Mouse (Mus musculus) thymus, adult 2 months (tissue): ENCODE data around the gene Gm14698. TPM values are rescaled to one million over a fixed set of nuclear protein-coding genes. Genes with fewer than 3 reads are reported as not detected.
"Not testable (repeated sequence)": the region's sequence is repeated elsewhere in the genome, so short reads cannot be mapped to it uniquely, and the experiment has no call there.

Source experiments
- DNase-seq: peaks from one replicate; pipeline ENCODE4 v3.0.0; 2021
- H3K27ac ChIP-seq: fragments of 200-500 bp; 2 replicates; pipeline ENCODE4 v1.5.1; 2012; ENCODE audit warnings: low read length, control low read depth; ENCODE audit not compliant: control insufficient read depth, insufficient read depth
- H3K27me3 ChIP-seq: fragments of 200-500 bp; 2 replicates; pipeline ENCODE4 v1.6.1; 2012; ENCODE audit warnings: mild to moderate bottlenecking, low read length, moderate library complexity, mixed read lengths; ENCODE audit not compliant: control insufficient read depth, insufficient read depth
- H3K36me3 ChIP-seq: fragments of 200-500 bp; 2 replicates; pipeline ENCODE4 v1.6.1; 2012; ENCODE audit warnings: mild to moderate bottlenecking, low read length, moderate library complexity; ENCODE audit not compliant: control insufficient read depth, insufficient read depth
- H3K4me1 ChIP-seq: fragments of 200-500 bp; replicated peaks from 2 replicates; pipeline ENCODE4 v1.6.1; 2012; ENCODE audit warnings: low read length; ENCODE audit not compliant: control insufficient read depth, insufficient read depth
- H3K4me3 ChIP-seq: fragments of 200-500 bp; 2 replicates; pipeline ENCODE4 v1.5.1; 2012; ENCODE audit warnings: mild to moderate bottlenecking, low read length, control low read depth, moderate library complexity; ENCODE audit not compliant: control insufficient read depth, insufficient read depth
- CTCF ChIP-seq: fragments of 200-500 bp; IDR thresholded peaks from 2 replicates; pipeline ENCODE4 v1.5.1; 2012; ENCODE audit warnings: mild to moderate bottlenecking, control low read depth, low read length, moderate library complexity, borderline replicate concordance; ENCODE audit not compliant: control insufficient read depth, poor library complexity, insufficient read depth; ENCODE audit errors: extremely low read depth
- POLR2A ChIP-seq: fragments of 200-500 bp; IDR thresholded peaks from 2 replicates; pipeline ENCODE4 v1.6.1; 2012; ENCODE audit warnings: mild to moderate bottlenecking, low read length, control low read depth, moderate library complexity; ENCODE audit not compliant: control insufficient read depth, poor library complexity, insufficient read depth; ENCODE audit errors: extremely low read depth
- WGBS: fragments of 180-500 bp; shearing (Covaris S2); methylation state at CpG from one replicate; pipeline ENCODE4 v1.1.7; 2018; 5-methylcytosine and 5-hydroxymethylcytosine counted together
- polyA plus RNA-seq: library from polyadenylated mRNA; depleted of rRNA; stranded (reverse); fragments of >200 nt; gene quantifications from 2 replicates; pipeline ENCODE4 v1.2.3, GENCODE M21; 2012; rRNA removed

Gm14698 gene
- polyA plus RNA-seq: 0.50 and 1.2 TPM in 2 replicates

DNA sequence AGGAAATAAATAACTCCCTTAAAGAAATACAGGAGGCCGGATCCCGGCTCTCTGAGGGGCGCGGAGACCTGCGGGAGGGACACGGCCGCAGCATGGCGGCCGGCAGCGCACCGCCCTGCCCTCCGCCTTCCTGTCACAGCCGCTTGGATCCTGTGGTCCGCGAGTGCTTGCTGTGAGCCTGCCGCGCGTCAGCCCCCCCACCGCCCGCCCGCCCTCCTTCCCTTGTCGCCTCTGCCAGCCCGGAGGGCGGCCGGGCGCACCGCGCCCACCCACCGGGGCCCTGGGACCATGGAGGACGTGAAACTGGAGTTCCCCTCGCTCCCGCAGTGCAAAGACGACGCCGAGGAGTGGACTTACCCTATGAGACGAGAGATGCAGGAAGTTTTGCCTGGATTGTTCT lies at the start of gene Gm14698:
Gm14698 (plus strand) TSS at position 35 of the 400 bp plus-strand sequence.
- not testable (repeated sequence) for H3K4me3 ChIP-seq, H3K4me1 ChIP-seq, H3K27me3 ChIP-seq, H3K36me3 ChIP-seq, H3K27ac ChIP-seq
- 4% methylated on average over 26 of the region's 36 CpGs for WGBS
- DNase-seq: peak; percentile 0

DNA sequence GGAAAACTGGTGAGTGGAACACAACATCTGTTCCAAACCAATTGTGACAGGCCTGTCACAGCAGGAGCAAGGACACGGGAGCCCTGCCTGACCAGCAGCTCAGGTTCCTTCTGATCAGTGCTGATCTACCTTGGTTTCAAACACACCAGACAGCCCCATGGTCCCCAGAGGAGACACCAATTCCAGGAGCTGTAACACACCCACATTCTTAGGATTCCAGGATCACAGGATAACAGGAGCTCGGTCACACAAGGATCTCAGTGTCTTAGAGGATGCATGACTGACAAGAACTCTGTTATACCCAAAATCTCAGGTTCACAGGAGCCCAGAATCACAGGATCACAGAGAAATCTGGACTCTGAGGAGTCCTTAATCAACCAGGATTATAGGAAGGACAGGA lies 444 bp upstream of the Gm14698 start:
- not testable (repeated sequence) for H3K27me3 ChIP-seq, H3K4me3 ChIP-seq, H3K27ac ChIP-seq, H3K4me1 ChIP-seq, DNase-seq, H3K36me3 ChIP-seq
- 74% methylated on average over 2 of the region's 2 CpGs for WGBS

GRCm38 (mm10) chrX:68839548-68840444 lies 18.9 kb downstream of the Gm14698 start:
- no peaks in the 10 kb centered on the region for H3K36me3 ChIP-seq
- no peak overlapping the region for H3K27ac ChIP-seq
- TF ChIP-seq CTCF: no peak
- no peak for TF ChIP-seq POLR2A
- WGBS: 18% methylated on average over 5 of the region's 5 CpGs
- no peak overlapping the region for H3K4me3 ChIP-seq
- H3K27me3 ChIP-seq: no peaks in the 10 kb centered on the region
- no peak for DNase-seq
- no peaks in the 10 kb centered on the region for H3K4me1 ChIP-seq

DNA sequence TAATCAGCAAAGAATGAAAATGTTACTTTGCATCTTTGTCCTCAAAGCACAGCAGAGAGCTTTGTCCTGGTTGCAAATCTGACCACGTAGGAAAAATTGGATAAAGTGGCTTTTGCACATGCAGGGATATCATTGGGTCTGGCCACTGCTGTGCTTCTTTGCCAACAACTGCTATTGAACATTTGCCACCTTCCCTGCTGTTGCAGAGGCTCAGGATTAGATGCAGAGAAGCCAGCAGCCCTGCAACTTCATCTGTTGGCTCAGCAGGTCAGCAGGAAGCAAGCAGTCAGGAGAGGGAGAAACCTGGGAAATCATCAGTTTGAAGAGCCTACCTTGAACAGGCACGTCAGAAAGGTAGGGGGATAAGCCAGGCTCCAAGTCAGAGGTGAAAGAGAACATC lies 44.3 kb downstream of the Gm14698 start:
- TF ChIP-seq POLR2A: no peak
- 71% methylated on average over 2 of the region's 2 CpGs for WGBS
- H3K27ac ChIP-seq: no peak overlapping the region
- H3K4me1 ChIP-seq: no peaks in the 10 kb centered on the region
- no peaks in the 10 kb centered on the region for H3K27me3 ChIP-seq
- no peak for DNase-seq
- H3K4me3 ChIP-seq: no peak overlapping the region
- no peaks in the 10 kb centered on the region for H3K36me3 ChIP-seq

Other genes with a start within 250 kb of the Gm14698 start
- gene Fmr1, start 142.6 kb upstream of the Gm14698 start, polyA plus RNA-seq: 13.4 and 21.3 TPM in 2 replicates
- 0.23 TPM in 1 of 2 replicates, not detected in the other for gene Fmr1nb, start 59.3 kb upstream of the Gm14698 start, polyA plus RNA-seq
- gene Gm6812, start 72.0 kb downstream of the Gm14698 start, polyA plus RNA-seq: not detected in 2 replicates